Mouse (Mus musculus): Measurements from ENCODE around the gene Rsrc1. TPM values are rescaled to one million over a fixed set of nuclear protein-coding genes. Genes with fewer than 3 reads are reported as not detected.
"Not testable (repeated sequence)": the region's sequence is repeated elsewhere in the genome, so short reads cannot be mapped to it uniquely, and the experiment has no call there.

Rsrc1 gene
- polyA plus RNA-seq, 1 experiment from 2014 or later, result 25.1 TPM

- no peaks in the 10 kb centered on the region for H3K9me3 ChIP-seq
- ATAC-seq (ENCODE audit: insufficient read depth, low FRiP score, low read depth), result no peak
- H3K27me3 ChIP-seq (replicated peaks), result no peaks in the 10 kb centered on the region
- H3K4me1 ChIP-seq, result no peaks in the 10 kb centered on the region
- H3K4me3 ChIP-seq (replicated peaks), result no peak overlapping the region
- no peaks in the 10 kb centered on the region for H3K36me3 ChIP-seq
- H3K27ac ChIP-seq, result no peak overlapping the region
- WGBS, result 91% methylated on average over 1 of the region's 1 CpGs
- H3K4me2 ChIP-seq, result no peak overlapping the region
- H3K9ac ChIP-seq, result no peak overlapping the region
Measured at GRCm38 (mm10) chr3:67146280-67146679, 165.1 kb downstream of the Rsrc1 start.

DNA sequence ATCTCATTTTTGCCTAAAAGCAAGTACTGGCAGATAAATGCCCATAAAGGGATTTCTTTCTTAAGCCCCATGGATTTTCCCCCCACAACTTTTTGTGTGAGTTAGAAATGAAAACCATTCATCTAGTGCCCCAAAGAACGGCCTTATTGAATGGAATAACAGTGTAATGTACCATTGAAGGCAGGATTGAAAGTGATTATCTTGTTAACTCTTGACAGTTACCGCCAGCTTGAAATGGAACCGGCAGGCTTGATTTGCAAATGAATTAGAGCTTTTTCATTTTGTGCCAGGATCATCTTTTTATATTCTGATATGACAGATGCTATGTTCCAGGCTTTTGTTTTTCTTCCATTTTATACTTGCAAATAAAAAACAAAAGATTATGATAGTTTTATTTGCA is 166.1 kb downstream of the Rsrc1 start:
- no peak overlapping the region for H3K9ac ChIP-seq
- 70% methylated on average over 3 of the region's 3 CpGs for WGBS
- H3K27ac ChIP-seq, result no peak overlapping the region
- H3K4me1 ChIP-seq, result no peaks in the 10 kb centered on the region
- no peak for ATAC-seq (ENCODE audit: insufficient read depth, low FRiP score, low read depth)
- no peak overlapping the region for H3K4me2 ChIP-seq
- H3K4me3 ChIP-seq (replicated peaks), result no peak overlapping the region
- H3K27me3 ChIP-seq (replicated peaks), result no peaks in the 10 kb centered on the region
- H3K36me3 ChIP-seq, result no peaks in the 10 kb centered on the region
- H3K9me3 ChIP-seq, result no peaks in the 10 kb centered on the region

GRCm38 (mm10) chr3:67197179-67197578 is 216.0 kb downstream of the Rsrc1 start:
- Histone ChIP-seq H3K4me2 (no peak overlapping the region), H3K9me3 (no peaks in the 10 kb centered on the region), H3K4me1 (no peaks in the 10 kb centered on the region), H3K27me3 (replicated peaks) (no peaks in the 10 kb centered on the region), H3K36me3 (no peaks in the 10 kb centered on the region), H3K4me3 (replicated peaks) (no peak overlapping the region), H3K9ac (no peak overlapping the region), H3K27ac (no peak overlapping the region)
- WGBS, result 30% methylated on average over 3 of the region's 3 CpGs
- ATAC-seq (ENCODE audit: insufficient read depth, low FRiP score, low read depth), result no peak

- Histone ChIP-seq H3K9ac (no peak overlapping the region), H3K4me2 (no peak overlapping the region), H3K9me3 (no peaks in the 10 kb centered on the region), H3K36me3 (no peaks in the 10 kb centered on the region), H3K4me1 (no peaks in the 10 kb centered on the region), H3K27me3 (replicated peaks) (no peaks in the 10 kb centered on the region), H3K27ac (no peak overlapping the region), H3K4me3 (replicated peaks) (no peak overlapping the region)
- 45% methylated on average over 1 of the region's 1 CpGs for WGBS
- no peak for ATAC-seq (ENCODE audit: insufficient read depth, low FRiP score, low read depth)
Measured at GRCm38 (mm10) chr3:67213047-67213457, 231.9 kb downstream of the Rsrc1 start.

DNA sequence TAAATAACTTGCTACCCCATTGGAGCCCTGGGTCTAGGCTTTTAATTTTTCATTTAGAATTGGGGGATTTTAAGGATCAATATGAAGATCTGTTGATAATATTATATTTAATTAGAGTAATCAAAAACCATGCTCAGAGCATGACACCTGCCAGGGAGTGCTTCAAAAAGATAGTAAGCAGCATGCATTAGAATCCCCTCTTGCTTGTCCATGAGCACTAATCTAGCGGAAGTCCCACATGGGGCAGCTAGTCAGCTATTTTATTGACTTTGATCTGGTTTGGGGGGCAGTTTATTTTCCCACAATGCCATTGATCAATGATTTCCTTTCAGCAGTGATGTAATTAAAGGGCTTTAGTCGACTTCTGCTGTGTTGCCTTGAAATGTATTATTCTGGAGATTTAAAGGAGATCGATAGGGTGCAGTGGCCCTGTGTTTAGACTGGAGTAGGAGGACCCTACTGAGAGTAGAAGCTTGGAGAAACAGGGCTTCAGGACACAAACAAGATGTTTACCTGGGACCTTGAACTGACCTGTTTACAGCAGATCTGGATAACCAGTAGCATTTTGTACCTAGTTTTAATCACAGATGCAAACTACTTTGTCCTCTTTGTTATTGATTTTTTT is 251.5 kb downstream of the Rsrc1 start:
- Histone ChIP-seq H3K27ac (no peak overlapping the region), H3K9me3 (no peaks in the 10 kb centered on the region), H3K4me3 (replicated peaks) (no peak overlapping the region), H3K27me3 (replicated peaks) (no peaks in the 10 kb centered on the region), H3K4me1 (no peaks in the 10 kb centered on the region), H3K4me2 (no peak overlapping the region), H3K36me3 (no peaks in the 10 kb centered on the region), H3K9ac (no peak overlapping the region)
- WGBS, result 69% methylated on average over 3 of the region's 3 CpGs
- no peak for ATAC-seq (ENCODE audit: insufficient read depth, low FRiP score, low read depth)

- H3K4me2 ChIP-seq; ATAC-seq (ENCODE audit: insufficient read depth, low FRiP score, low read depth); H3K9me3 ChIP-seq; H3K9ac ChIP-seq; H3K4me1 ChIP-seq; H3K36me3 ChIP-seq; H3K27me3 ChIP-seq (replicated peaks); H3K4me3 ChIP-seq (replicated peaks); H3K27ac ChIP-seq: not testable (repeated sequence)
- 84% methylated on average over 10 of the region's 10 CpGs for WGBS
Measured at GRCm38 (mm10) chr3:67242451-67242850, 261.3 kb downstream of the Rsrc1 start.

- no peak for ATAC-seq (ENCODE audit: insufficient read depth, low FRiP score, low read depth)
- Histone ChIP-seq H3K4me2 (no peak overlapping the region), H3K27me3 (replicated peaks) (no peaks in the 10 kb centered on the region), H3K36me3 (no peaks in the 10 kb centered on the region), H3K9me3 (no peaks in the 10 kb centered on the region), H3K4me1 (no peaks in the 10 kb centered on the region), H3K4me3 (replicated peaks) (no peak overlapping the region), H3K27ac (no peak overlapping the region), H3K9ac (no peak overlapping the region)
- 39% methylated on average over 3 of the region's 3 CpGs for WGBS
Measured at GRCm38 (mm10) chr3:67267448-67267847, 286.3 kb downstream of the Rsrc1 start.

DNA sequence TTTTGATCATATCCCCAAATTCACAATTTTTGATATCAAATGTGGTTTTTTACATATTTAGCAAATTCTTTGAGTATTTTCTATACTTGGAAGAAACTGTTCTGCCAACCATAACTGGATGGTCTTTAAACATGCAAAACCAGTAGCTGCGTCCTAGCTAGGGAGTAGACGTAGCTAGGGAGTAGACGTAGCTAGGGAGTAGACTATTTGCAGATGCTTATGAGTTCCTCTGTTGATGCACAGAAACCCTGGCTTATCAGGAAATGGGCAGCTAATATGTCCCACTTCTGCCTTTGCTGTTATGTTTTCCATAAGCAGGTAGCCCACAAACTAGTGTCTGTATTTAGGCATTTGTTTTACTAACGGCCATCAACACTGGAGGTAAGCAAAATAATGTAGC is 298.6 kb downstream of the Rsrc1 start:
- Histone ChIP-seq H3K27ac (no peak overlapping the region), H3K4me1 (no peaks in the 10 kb centered on the region), H3K9ac (no peak overlapping the region), H3K4me3 (replicated peaks) (no peak overlapping the region), H3K9me3 (no peaks in the 10 kb centered on the region), H3K4me2 (no peak overlapping the region), H3K36me3 (no peaks in the 10 kb centered on the region), H3K27me3 (replicated peaks) (no peaks in the 10 kb centered on the region)
- 67% methylated on average over 4 of the region's 4 CpGs for WGBS
- no peak for ATAC-seq (ENCODE audit: insufficient read depth, low FRiP score, low read depth)

DNA sequence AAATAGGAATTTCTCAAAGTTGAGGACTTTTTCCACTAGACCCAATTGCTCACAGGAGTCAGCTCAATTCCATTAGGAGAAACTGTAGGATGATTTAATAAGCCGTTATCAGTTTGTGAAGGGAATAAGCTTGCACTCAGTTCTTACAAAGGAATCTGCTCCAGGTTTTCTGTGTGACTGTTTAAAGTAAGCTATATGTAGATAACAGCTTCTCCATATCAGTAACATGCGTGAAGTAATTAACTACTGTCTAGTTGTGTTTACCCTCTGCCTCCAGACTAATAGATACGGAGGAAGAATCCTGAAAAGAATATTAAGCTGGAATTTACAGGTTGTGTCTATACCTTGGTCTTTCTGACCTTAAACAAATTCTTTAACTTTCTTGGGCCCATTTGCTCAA is 299.1 kb downstream of the Rsrc1 start:
- WGBS, result 45% methylated on average over 3 of the region's 3 CpGs
- no peak overlapping the region for H3K4me2 ChIP-seq
- no peak for ATAC-seq (ENCODE audit: insufficient read depth, low FRiP score, low read depth)

GRCm38 (mm10) chr3:67284039-67284438 is 302.8 kb downstream of the Rsrc1 start:
- Histone ChIP-seq H3K36me3 (no peaks in the 10 kb centered on the region), H3K9ac (no peak overlapping the region), H3K27me3 (replicated peaks) (no peaks in the 10 kb centered on the region), H3K4me3 (replicated peaks) (no peak overlapping the region), H3K4me1 (no peaks in the 10 kb centered on the region), H3K9me3 (no peaks in the 10 kb centered on the region), H3K4me2 (no peak overlapping the region), H3K27ac (no peak overlapping the region)
- no peak for ATAC-seq (ENCODE audit: insufficient read depth, low FRiP score, low read depth)
- 87% methylated on average over 1 of the region's 1 CpGs for WGBS

More for the DNA sequence above, 299.1 kb downstream of the Rsrc1 start:
- Histone ChIP-seq H3K27me3 (replicated peaks) (no peaks in the 10 kb centered on the region), H3K27ac (no peak overlapping the region), H3K9ac (no peak overlapping the region), H3K4me3 (replicated peaks) (no peak overlapping the region), H3K36me3 (no peaks in the 10 kb centered on the region), H3K4me1 (no peaks in the 10 kb centered on the region), H3K9me3 (no peaks in the 10 kb centered on the region)

DNA sequence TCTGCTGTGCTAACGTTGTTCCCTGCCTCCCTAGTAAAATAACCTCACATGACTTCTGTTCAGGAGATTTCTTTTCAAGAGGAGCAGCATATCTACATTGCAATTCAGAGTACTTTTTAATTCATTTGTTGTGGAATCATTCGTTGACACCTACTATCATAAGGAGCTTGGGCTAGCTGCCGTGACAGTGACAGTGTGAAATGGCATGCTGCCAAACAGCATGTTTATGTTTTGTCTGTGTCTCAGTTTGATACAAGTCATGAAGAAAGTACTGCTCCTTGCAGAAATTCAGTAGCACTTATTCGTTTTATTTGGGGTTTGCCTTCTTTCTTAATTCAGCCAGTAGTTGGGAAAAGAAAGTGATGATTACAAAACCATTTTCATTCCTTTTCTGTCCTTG is 303.7 kb downstream of the Rsrc1 start:
- no peaks in the 10 kb centered on the region for H3K27me3 ChIP-seq (replicated peaks)
- no peak overlapping the region for H3K4me3 ChIP-seq (replicated peaks)
- 58% methylated on average over 4 of the region's 4 CpGs for WGBS
- H3K9ac ChIP-seq, result no peak overlapping the region
- ATAC-seq (ENCODE audit: insufficient read depth, low FRiP score, low read depth), result no peak
- H3K27ac ChIP-seq, result no peak overlapping the region
- no peaks in the 10 kb centered on the region for H3K9me3 ChIP-seq
- no peak overlapping the region for H3K4me2 ChIP-seq
- H3K4me1 ChIP-seq, result no peaks in the 10 kb centered on the region
- H3K36me3 ChIP-seq, result no peaks in the 10 kb centered on the region

GRCm38 (mm10) chr3:67288664-67289063 is 307.5 kb downstream of the Rsrc1 start:
- 86% methylated on average over 7 of the region's 7 CpGs for WGBS
- no peak overlapping the region for H3K9ac ChIP-seq
- H3K4me1 ChIP-seq, result no peaks in the 10 kb centered on the region
- H3K36me3 ChIP-seq, result no peaks in the 10 kb centered on the region
- H3K27me3 ChIP-seq (replicated peaks), result no peaks in the 10 kb centered on the region
- no peak overlapping the region for H3K4me2 ChIP-seq
- no peak for ATAC-seq (ENCODE audit: insufficient read depth, low FRiP score, low read depth)
- no peaks in the 10 kb centered on the region for H3K9me3 ChIP-seq
- H3K27ac ChIP-seq, result no peak overlapping the region
- no peak overlapping the region for H3K4me3 ChIP-seq (replicated peaks)

DNA sequence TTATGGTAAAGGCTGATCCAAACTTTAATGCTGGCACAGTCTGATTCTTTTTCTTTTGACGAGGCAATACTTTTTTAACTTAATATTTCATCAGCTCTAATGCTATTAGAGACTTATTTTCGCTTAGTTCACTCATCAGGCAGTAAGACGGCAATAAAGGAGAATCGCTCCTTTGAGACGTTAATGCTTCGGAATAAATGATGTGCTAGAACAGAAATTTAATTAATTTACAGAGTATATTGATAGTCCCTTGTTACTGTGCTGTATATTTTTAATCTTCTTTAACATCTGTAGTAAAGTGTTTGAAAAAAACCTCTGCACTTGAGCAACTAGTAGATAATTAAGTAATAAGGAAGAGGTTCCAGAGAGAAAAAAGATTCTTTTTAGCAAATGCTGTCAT is 308.3 kb downstream of the Rsrc1 start:
- no peaks in the 10 kb centered on the region for H3K4me1 ChIP-seq
- no peak overlapping the region for H3K4me2 ChIP-seq
- H3K4me3 ChIP-seq (replicated peaks), result no peak overlapping the region
- no peaks in the 10 kb centered on the region for H3K36me3 ChIP-seq
- no peaks in the 10 kb centered on the region for H3K9me3 ChIP-seq
- ATAC-seq (ENCODE audit: insufficient read depth, low FRiP score, low read depth), result no peak
- H3K27me3 ChIP-seq (replicated peaks), result no peaks in the 10 kb centered on the region
- WGBS, result 91% methylated on average over 6 of the region's 6 CpGs
- no peak overlapping the region for H3K9ac ChIP-seq
- no peak overlapping the region for H3K27ac ChIP-seq

Measured in stomach, embryonic 15.5 days (tissue).